ENCODE assay signal across 14 mouse cellular contexts in the genomic region with DNA sequence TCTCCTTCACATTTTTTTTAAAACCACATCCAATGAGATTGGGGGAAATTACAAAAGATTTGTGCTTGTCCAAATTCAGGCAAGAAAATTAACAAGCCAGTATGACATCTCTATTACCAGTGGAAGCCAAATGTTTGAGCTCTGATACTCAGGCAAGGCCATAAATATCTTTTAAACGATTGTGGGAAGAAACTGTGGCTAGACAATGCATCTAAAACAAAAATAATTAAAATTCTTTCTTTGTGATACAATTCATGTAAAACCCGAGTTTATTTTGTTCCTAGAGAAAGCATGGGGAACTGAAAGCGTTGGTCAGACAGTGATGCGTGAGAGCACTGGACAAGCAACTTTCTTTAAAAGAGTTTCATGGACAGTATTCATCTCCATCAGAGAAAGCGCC.
"Had no signal": no experiment of that assay in that cellular context is flagged by ENCODE, and none has a peak within 500 bp of the region (broad histone marks: within the 10 kb centered on the region; RNA-seq: fewer than 3 reads in every experiment).

No protein-coding gene starts in this region.

- DNase-seq: kidney, adult 18-20 months; kidney, postnatal 25 days; layer of hippocampus, adult 9-11 months; layer of hippocampus, postnatal 36 days; retina, postnatal 1 day; right cerebral cortex, postnatal 4 days; spleen, adult 18-20 months; thymus, adult 18-20 months; thymus, postnatal 14 days had no signal

- H3K9ac ChIP-seq: limb, embryonic 15.5 days; liver, embryonic 12.5 days; neural tube, embryonic 13.5 days had no signal

- H3K9me3 ChIP-seq: limb, embryonic 15.5 days; liver, embryonic 12.5 days; neural tube, embryonic 13.5 days had no signal

- ATAC-seq: hindbrain, postnatal 0 days; liver, embryonic 12.5 days; lung, postnatal 0 days had no signal

- H3K36me3 ChIP-seq: limb, embryonic 15.5 days; liver, embryonic 12.5 days; neural tube, embryonic 13.5 days had no signal

- H3K4me1 ChIP-seq: liver, embryonic 12.5 days had no signal

- H3K27me3 ChIP-seq: limb, embryonic 15.5 days; liver, embryonic 12.5 days; neural tube, embryonic 13.5 days had no signal

- H3K27ac ChIP-seq: hindbrain, postnatal 0 days; limb, embryonic 15.5 days; liver, embryonic 12.5 days; neural tube, embryonic 13.5 days had no signal

- H3K4me3 ChIP-seq: limb, embryonic 15.5 days; liver, embryonic 12.5 days; neural tube, embryonic 13.5 days had no signal

- H3K4me2 ChIP-seq: limb, embryonic 15.5 days; liver, embryonic 12.5 days; neural tube, embryonic 13.5 days had no signal
